Mouse (Mus musculus): ENCODE data around the gene Gm12355. TPM values are rescaled to one million over a fixed set of nuclear protein-coding genes. Genes with fewer than 3 reads are reported as not detected.
"Not testable (repeated sequence)": the region's sequence is repeated elsewhere in the genome, so short reads cannot be mapped to it uniquely, and the experiment has no call there.

Gm12355 gene
- polyA plus RNA-seq (2015; fragmentation: Nextera tagmentation; extraction: Ambion mirVana): 1.1 and 5.0 TPM in 2 replicates

- WGBS: 89% methylated on average over 10 of the region's 10 CpGs
- ATAC-seq (ENCODE audit: insufficient read depth, low FRiP score, low read depth): no peak
- Histone ChIP-seq H3K27ac (no peak within 1 kb of the TSS), H3K36me3 (no peaks in the 10 kb centered on the region), H3K9me3 (no peaks in the 10 kb centered on the region), H3K4me1 (no peaks in the 10 kb centered on the region), H3K4me2 (no peak within 1 kb of the TSS), H3K9ac (no peak within 1 kb of the TSS), H3K4me3 (replicated peaks) (no peak within 1 kb of the TSS), H3K27me3 (replicated peaks) (no peaks in the 10 kb centered on the region)
Observed at GRCm38 (mm10) chr11:98625611-98626410, at the start of gene Gm12355, which contains the start of gene Gsdma3. TSS of gene Gm12355 (minus strand) at chr11:98625661. TSS of gene Gsdma3 (plus strand) at chr11:98626360.

GRCm38 (mm10) chr11:98673136-98673535 lies 47.7 kb upstream of the Gm12355 start:
- not testable (repeated sequence) for H3K4me1 ChIP-seq; H3K9me3 ChIP-seq; H3K9ac ChIP-seq; H3K36me3 ChIP-seq; H3K27me3 ChIP-seq (replicated peaks); H3K27ac ChIP-seq; H3K4me3 ChIP-seq (replicated peaks)
- 4% methylated on average over 6 of the region's 7 CpGs for WGBS
- peak; percentile 67; the same call in 1 of the 2 replicates for ATAC-seq (ENCODE audit: insufficient read depth, low FRiP score, low read depth)
- H3K4me2 ChIP-seq: peak overlapping the region; percentile 26; the same call in 1 of the 2 replicates

DNA sequence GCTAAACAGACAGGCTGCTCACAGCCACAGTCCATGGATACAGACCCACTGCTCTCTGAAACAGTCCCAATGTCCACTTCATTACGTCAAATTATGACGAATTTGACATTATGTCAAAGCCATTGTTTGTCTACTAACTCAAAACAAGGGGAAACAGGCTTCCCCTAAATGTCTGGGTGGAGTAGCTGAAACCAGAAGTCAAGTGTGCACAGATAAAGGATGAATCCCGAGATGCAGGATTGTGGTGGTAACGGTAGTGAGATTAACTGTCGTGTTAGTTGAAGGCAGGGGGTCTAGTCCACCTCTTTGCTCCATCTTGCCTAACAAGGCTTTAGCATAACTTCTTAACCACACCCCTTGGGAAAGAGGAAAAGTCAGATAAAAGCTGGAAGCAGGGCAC lies 47.0 kb upstream of the Gm12355 start:
- no peak overlapping the region for H3K4me2 ChIP-seq
- H3K4me3 ChIP-seq (replicated peaks): no peak overlapping the region
- H3K27me3 ChIP-seq (replicated peaks): 0 out of 2 replicates have a peak, but pooled peaks cover 6% of the 10 kb centered on the region
- H3K36me3 ChIP-seq: no peaks in the 10 kb centered on the region
- H3K9ac ChIP-seq: no peak overlapping the region
- H3K27ac ChIP-seq: no peak overlapping the region
- 70% methylated on average over 5 of the region's 5 CpGs for WGBS
- no peak for ATAC-seq (ENCODE audit: insufficient read depth, low FRiP score, low read depth)
- no peaks in the 10 kb centered on the region for H3K9me3 ChIP-seq
- H3K4me1 ChIP-seq: no peaks in the 10 kb centered on the region

- no peak for ATAC-seq (ENCODE audit: insufficient read depth, low FRiP score, low read depth)
- 0 out of 2 replicates have a peak, but pooled peaks cover 7% of the 10 kb centered on the region for H3K27me3 ChIP-seq (replicated peaks)
- H3K9me3 ChIP-seq: no peaks in the 10 kb centered on the region
- no peaks in the 10 kb centered on the region for H3K36me3 ChIP-seq
- 50% methylated on average over 5 of the region's 5 CpGs for WGBS
- no peaks in the 10 kb centered on the region for H3K4me1 ChIP-seq
- H3K9ac ChIP-seq: no peak overlapping the region
- no peak overlapping the region for H3K4me2 ChIP-seq
- no peak overlapping the region for H3K27ac ChIP-seq
- no peak overlapping the region for H3K4me3 ChIP-seq (replicated peaks)
Observed at GRCm38 (mm10) chr11:98671857-98672256, 46.4 kb upstream of the Gm12355 start.

- Histone ChIP-seq H3K9me3 (no peaks in the 10 kb centered on the region), H3K27ac (no peak overlapping the region), H3K9ac (no peak overlapping the region), H3K4me3 (replicated peaks) (no peak overlapping the region), H3K4me2 (no peak overlapping the region), H3K27me3 (replicated peaks) (0 out of 2 replicates have a peak, but pooled peaks cover 7% of the 10 kb centered on the region), H3K36me3 (no peaks in the 10 kb centered on the region), H3K4me1 (no peaks in the 10 kb centered on the region)
- no peak for ATAC-seq (ENCODE audit: insufficient read depth, low FRiP score, low read depth)
- WGBS: 62% methylated on average over 3 of the region's 3 CpGs
Observed at GRCm38 (mm10) chr11:98671284-98671815, 45.9 kb upstream of the Gm12355 start.

GRCm38 (mm10) chr11:98668984-98669383 lies 43.5 kb upstream of the Gm12355 start:
- Histone ChIP-seq H3K4me1 (no peaks in the 10 kb centered on the region), H3K27me3 (replicated peaks) (0 out of 2 replicates have a peak, but pooled peaks cover 7% of the 10 kb centered on the region), H3K4me3 (replicated peaks) (no peak overlapping the region), H3K36me3 (no peaks in the 10 kb centered on the region), H3K9ac (no peak overlapping the region), H3K9me3 (no peaks in the 10 kb centered on the region), H3K27ac (no peak overlapping the region), H3K4me2 (no peak overlapping the region)
- 48% methylated on average over 2 of the region's 2 CpGs for WGBS
- ATAC-seq (ENCODE audit: insufficient read depth, low FRiP score, low read depth): no peak

DNA sequence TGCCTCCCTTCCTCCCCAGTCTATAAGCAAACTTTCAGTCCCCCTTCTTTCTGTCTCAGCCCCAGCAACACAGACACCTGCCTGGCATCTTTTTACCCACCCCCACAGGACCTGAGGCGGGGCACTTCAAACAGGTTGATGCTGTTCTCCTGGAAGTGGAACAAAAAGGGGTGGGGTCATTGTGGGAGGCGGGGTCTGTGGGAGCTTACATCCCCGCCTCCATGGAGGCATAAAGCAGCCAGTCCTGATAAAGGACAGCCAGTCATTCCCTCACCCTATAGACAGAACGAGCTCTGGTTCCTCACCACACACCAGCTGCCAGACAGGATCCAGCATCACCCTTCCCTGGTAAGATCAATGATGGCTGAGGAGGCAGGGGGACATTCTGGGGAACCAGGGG lies 38.6 kb upstream of the Gm12355 start, which contains the start of gene Gsdma:
Gsdma (plus strand) TSS at position 261 of the 400 bp plus-strand sequence.
- 0 out of 2 replicates have a peak, but pooled peaks cover 7% of the 10 kb centered on the region for H3K27me3 ChIP-seq (replicated peaks)
- no peaks in the 10 kb centered on the region for H3K36me3 ChIP-seq
- WGBS: 23% methylated on average over 4 of the region's 4 CpGs
- no peak within 1 kb of the TSS for H3K4me3 ChIP-seq (replicated peaks)
- no peak within 1 kb of the TSS for H3K4me2 ChIP-seq
- no peak within 1 kb of the TSS for H3K9ac ChIP-seq
- H3K9me3 ChIP-seq: no peaks in the 10 kb centered on the region
- H3K4me1 ChIP-seq: no peaks in the 10 kb centered on the region
- no peak for ATAC-seq (ENCODE audit: insufficient read depth, low FRiP score, low read depth)
- H3K27ac ChIP-seq: no peak within 1 kb of the TSS

- ATAC-seq (ENCODE audit: insufficient read depth, low FRiP score, low read depth): no peak
- H3K27me3 ChIP-seq (replicated peaks): no peaks in the 10 kb centered on the region
- H3K4me2 ChIP-seq: no peak overlapping the region
- no peak overlapping the region for H3K27ac ChIP-seq
- H3K4me1 ChIP-seq: no peaks in the 10 kb centered on the region
- H3K36me3 ChIP-seq: no peaks in the 10 kb centered on the region
- no peaks in the 10 kb centered on the region for H3K9me3 ChIP-seq
- 10% methylated on average over 6 of the region's 6 CpGs for WGBS
- H3K9ac ChIP-seq: no peak overlapping the region
- no peak overlapping the region for H3K4me3 ChIP-seq (replicated peaks)
Observed at GRCm38 (mm10) chr11:98660517-98660916, 35.1 kb upstream of the Gm12355 start.

DNA sequence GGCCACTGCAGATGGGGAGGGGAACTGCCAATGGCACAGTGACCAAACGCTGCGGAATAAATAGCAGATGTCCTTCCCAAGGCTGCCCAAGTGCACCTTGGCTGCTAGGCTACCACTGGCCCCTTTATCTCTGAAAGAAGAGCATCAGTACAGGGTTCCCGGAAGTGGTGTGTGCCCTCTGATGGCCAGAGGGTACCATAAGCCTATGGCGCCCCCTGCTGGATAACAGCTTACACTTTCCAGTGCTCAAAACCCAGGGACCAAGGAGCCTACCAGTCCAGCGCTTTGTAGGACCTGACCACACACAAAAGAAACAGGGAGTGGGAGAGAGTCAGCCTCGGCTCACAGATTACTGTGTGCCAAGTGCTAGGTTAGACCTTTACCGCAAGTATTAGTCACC lies 29.6 kb upstream of the Gm12355 start:
- WGBS: 15% methylated on average over 7 of the region's 7 CpGs
- not testable (repeated sequence) for H3K36me3 ChIP-seq
- ATAC-seq (ENCODE audit: insufficient read depth, low FRiP score, low read depth): peak; percentile 35

DNA sequence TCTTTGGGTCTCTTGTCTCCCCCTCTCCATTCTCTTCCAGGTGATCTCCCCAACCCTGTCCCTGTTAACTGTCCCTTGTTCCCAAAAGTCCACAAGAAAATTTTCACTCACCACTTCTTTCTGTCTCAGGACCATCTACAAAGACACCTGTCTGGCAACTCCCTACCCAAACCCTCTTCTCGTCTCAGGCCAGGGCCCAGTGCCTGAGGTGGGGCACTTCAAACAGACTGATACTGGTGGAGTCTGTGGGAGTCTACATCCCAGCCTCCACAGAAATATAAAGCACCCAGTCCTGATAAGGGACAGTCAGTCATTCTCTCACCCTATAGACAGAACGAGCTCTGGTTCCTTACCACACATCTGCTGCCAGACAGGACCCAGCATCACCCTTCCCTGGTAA lies 21.0 kb upstream of the Gm12355 start, which contains the start of gene Gsdma2:
Gsdma2 (plus strand) TSS at position 301 of the 400 bp plus-strand sequence.
- Histone ChIP-seq H3K9ac (no peak within 1 kb of the TSS), H3K4me3 (replicated peaks) (no peak within 1 kb of the TSS), H3K27me3 (replicated peaks) (0 out of 2 replicates have a peak, but pooled peaks cover 2% of the 10 kb centered on the region), H3K9me3 (no peaks in the 10 kb centered on the region), H3K36me3 (no peaks in the 10 kb centered on the region), H3K4me1 (no peaks in the 10 kb centered on the region), H3K4me2 (no peak within 1 kb of the TSS), H3K27ac (no peak within 1 kb of the TSS)
- 44% methylated on average over 2 of the region's 2 CpGs for WGBS
- ATAC-seq (ENCODE audit: insufficient read depth, low FRiP score, low read depth): no peak

More for the DNA sequence above, 29.6 kb upstream of the Gm12355 start:
- not testable (repeated sequence) for H3K9ac ChIP-seq; H3K4me2 ChIP-seq; H3K27ac ChIP-seq; H3K27me3 ChIP-seq (replicated peaks); H3K4me1 ChIP-seq; H3K9me3 ChIP-seq; H3K4me3 ChIP-seq (replicated peaks)

GRCm38 (mm10) chr11:98645946-98646345 lies 20.5 kb upstream of the Gm12355 start:
- Histone ChIP-seq H3K9ac (no peak overlapping the region), H3K36me3 (no peaks in the 10 kb centered on the region), H3K4me3 (replicated peaks) (no peak overlapping the region), H3K27me3 (replicated peaks) (0 out of 2 replicates have a peak, but pooled peaks cover 2% of the 10 kb centered on the region), H3K4me1 (no peaks in the 10 kb centered on the region), H3K27ac (no peak overlapping the region), H3K4me2 (no peak overlapping the region), H3K9me3 (no peaks in the 10 kb centered on the region)
- 65% methylated on average over 2 of the region's 2 CpGs for WGBS
- no peak for ATAC-seq (ENCODE audit: insufficient read depth, low FRiP score, low read depth)

GRCm38 (mm10) chr11:98644757-98645156 lies 19.3 kb upstream of the Gm12355 start:
- no peak overlapping the region for H3K27ac ChIP-seq
- no peaks in the 10 kb centered on the region for H3K36me3 ChIP-seq
- H3K9me3 ChIP-seq: no peaks in the 10 kb centered on the region
- H3K27me3 ChIP-seq (replicated peaks): no peaks in the 10 kb centered on the region
- H3K4me1 ChIP-seq: no peaks in the 10 kb centered on the region
- no peak overlapping the region for H3K4me2 ChIP-seq
- 67% methylated on average over 3 of the region's 3 CpGs for WGBS
- no peak for ATAC-seq (ENCODE audit: insufficient read depth, low FRiP score, low read depth)
- H3K9ac ChIP-seq: no peak overlapping the region
- no peak overlapping the region for H3K4me3 ChIP-seq (replicated peaks)
